Mouse (Mus musculus) induced T-regulatory cell, adult 2 months (primary cell): ENCODE measurements around the gene Bsn.

Experiments
- DNase-seq: peaks from one replicate; pipeline ENCODE4 v3.0.0-alpha.2; 2012; ENCODE audit warnings: low read depth

The Bsn gene

GRCm38 (mm10) chr9:108189787-108190679 is at the start of gene Bsn:
TSS of gene Bsn (minus strand) at chr9:108190384.
- peak; percentile 53 for DNase-seq

DNA sequence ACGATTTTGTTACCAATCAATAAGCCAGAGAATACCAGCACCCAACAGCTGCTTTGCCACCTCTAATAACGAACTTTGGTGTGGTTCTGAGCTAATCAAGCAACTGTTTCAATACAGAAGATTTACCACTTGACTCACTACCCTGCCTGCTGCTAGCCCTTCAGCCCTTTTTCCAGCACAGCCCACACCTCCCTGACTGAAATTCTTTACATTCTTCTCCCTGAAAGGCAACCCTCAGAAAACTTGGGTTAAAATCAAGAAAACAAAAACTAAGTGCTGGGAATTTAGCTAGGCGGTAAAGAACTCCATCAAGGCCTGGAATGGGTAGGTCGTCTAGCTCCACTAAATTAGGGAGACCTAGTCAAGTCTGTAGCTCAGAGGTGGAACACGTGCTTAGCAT is 49.8 kb upstream of the Bsn start:
- DNase-seq, result no peak

DNA sequence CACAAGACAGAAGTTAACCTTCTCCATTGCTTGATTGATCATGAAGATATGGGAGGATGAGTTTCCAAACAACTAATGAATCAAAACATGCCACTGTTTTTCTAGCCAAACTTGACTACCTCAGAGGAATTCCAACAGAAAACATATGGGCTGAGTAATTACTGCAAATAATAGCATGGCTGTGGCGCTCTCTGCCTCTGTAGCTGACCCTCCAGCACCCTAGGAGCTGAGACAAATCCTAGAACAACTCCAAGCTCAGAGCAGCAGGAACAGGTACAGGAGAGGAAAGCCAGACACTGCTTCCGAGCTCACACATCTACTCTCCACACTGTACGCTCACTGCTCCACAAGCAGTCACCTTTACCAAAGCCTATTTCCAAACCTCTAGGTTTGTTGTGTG is 48.6 kb upstream of the Bsn start:
- DNase-seq, result no peak

GRCm38 (mm10) chr9:108238402-108238801 is 48.2 kb upstream of the Bsn start:
- DNase-seq, result no peak

GRCm38 (mm10) chr9:108234682-108235081 is 44.5 kb upstream of the Bsn start:
- DNase-seq, result no peak

GRCm38 (mm10) chr9:108232908-108233307 is 42.7 kb upstream of the Bsn start:
- DNase-seq, result no peak

DNA sequence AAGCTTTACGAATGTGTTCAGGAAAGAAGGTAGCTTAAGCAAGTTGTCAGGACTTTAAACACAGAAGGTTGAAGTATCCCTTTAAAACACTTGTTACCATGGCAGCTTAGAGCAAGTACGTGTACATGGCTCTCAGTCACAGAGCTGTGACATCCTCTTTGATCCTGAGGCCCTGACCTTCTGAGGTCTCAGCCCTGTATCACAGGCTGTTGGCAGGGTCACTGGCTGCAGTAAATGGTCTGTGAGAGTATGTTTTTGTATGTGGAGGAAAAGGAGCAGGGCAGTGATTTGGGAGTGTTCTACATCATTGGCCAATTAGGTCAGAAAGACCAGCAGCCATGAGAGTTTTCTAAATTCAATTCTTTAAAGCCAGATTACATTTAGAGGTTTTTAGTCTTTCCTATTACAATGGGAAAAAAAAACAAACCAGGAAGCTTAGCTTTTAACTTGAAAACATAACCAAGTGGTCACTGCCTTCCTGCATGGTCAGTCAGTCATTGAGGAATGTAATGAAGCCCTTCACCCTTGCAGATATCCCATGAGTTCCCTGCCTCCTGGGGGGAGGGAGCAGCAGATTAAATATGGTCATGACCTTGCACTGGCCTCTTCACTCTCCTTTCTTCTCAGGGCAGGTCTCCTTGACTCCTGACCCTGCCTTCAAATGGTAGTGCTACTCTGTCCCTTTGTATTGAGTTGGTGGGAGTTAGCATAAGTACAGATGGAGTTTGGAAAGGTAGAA is 37.9 kb upstream of the Bsn start:
- DNase-seq, result no peak

GRCm38 (mm10) chr9:108225166-108225565 is 35.0 kb upstream of the Bsn start:
- DNase-seq, result no peak

GRCm38 (mm10) chr9:108223633-108224032 is 33.4 kb upstream of the Bsn start:
- no peak for DNase-seq

DNA sequence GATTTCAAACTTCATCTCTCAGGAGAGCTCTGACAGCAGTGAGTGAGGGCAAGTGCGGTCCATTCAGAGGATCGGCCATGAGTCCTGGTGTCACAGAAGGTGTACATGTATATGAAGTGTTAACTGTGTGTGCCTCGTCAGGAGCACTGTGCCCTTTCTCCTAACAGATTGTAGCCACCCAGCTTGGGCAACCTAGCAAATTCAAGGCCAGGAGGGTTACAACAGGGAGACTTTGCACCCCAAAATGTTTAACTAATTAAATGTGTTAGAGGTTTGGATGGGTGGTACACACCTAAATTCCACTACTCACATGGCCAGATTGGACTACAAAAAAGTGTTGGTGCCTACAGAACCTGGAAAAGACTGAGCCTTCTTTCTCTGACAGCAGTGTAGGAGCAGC is 31.4 kb upstream of the Bsn start:
- DNase-seq, result no peak

DNA sequence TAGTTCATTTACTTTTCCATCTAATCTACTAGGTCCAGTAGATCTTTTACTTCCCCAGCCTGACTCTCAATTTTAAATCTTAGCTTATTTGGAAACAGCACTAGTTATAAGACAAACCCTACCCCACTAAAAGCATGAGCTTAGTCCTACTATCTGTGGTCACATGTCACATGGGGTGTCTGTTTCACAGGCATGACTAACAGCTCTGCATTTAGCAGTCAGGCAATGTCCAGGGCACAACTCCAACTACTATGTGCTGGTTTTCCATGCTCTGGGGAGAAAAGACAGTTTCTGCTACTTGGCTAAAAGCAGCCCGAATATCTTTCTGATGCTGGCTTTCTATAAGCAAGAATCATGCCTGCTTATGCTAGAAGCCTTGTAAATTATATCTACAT is 30.2 kb upstream of the Bsn start:
- DNase-seq, result no peak

- DNase-seq, result no peak
These were observed 29.7 kb upstream of the Bsn start for GRCm38 (mm10) chr9:108219766-108220379.

GRCm38 (mm10) chr9:108217936-108218543 is 27.9 kb upstream of the Bsn start:
- no peak for DNase-seq

GRCm38 (mm10) chr9:108217406-108217805 is 27.2 kb upstream of the Bsn start:
- no peak for DNase-seq

DNA sequence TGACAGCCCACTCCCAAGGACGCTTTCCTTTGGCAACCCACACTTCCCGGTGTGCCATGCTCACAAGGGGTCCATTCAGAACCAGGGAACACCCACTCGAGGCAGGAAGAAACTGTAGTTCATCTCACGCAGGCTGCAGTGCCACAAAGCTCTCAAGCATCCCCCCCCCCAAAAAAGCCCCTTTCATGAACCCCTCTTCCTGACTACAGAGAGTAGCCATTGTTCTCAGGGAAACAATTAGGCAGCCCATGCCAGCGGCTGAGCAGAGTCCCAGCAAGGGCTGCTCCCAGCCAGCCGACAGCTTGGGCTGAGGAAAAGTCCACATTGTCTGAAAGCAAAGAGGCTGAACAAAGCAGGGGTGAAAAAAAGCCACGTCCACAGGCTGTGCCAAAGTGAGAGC is 22.9 kb upstream of the Bsn start:
- DNase-seq, result no peak

DNA sequence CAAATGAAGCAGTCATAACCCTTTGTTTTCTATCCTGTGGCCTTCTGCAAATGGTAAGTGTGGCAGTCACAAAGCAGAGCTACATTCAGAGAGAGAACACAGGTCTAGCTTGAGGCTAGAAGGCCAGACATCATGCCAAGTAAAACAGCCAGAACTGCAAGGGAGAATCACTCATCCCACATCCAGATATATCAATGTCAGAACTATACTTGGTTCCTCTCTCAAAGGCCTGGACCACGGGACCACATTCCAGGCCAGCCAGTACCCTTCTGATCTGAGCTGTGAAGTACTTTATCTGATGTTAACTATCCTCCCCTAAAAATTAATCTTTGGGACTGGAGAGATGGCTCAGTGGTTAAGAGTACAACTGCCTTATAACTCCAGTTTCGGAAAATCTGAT is 22.2 kb upstream of the Bsn start:
- no peak for DNase-seq

DNA sequence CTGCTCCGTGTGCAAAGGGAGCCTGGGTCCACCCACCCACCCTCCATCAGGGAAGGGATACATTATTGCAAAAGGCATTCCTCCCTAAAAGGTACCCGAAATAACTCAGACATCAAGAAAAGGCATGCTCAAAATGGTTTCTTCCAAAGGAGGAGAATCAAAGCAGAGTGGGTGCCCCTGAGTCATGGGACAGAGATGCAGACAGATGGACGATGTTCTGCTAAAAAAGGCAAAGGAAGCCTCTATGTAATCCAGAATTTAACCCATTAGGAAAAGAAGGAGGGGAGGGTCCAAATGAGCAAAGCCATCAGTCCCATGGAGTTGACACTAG is 15.4 kb upstream of the Bsn start:
- DNase-seq, result no peak

DNA sequence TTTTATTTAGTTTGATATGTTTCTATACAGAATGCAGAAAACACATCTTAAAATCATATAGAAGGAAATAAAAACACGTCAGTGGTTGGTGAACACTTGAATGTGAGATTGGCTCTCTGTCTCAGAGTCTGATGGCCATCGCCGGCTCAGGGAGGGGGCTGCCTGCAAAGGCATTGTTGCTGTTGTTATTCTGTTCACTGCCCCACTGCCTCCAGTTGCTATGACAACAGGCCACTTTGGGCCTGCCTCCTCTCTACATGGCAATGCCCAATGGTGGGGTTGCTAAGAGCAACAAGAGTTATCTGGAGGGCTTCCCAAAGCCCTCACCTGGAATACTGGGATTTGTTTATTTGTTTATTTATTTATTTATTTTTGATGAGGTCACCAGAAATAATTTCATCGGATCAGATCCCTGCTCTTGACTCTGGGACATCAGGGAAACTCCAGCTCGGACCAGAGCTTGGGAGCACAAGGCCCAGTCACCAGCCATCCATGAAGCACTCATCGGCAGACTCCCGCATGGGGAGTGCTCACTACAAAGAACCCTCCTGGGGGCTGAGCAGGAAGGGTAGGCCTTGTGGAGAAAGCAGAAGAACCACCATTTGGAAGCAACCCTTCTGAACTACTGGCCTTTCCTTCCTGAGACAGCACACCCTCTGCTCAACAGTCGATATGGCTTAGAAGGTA is 14.8 kb upstream of the Bsn start:
- DNase-seq, result no peak

GRCm38 (mm10) chr9:108203015-108203414 is 12.8 kb upstream of the Bsn start:
- DNase-seq, result peak; percentile 95

GRCm38 (mm10) chr9:108202169-108202568 is 12.0 kb upstream of the Bsn start:
- DNase-seq, result peak; percentile 71

GRCm38 (mm10) chr9:108201160-108201559 is 11.0 kb upstream of the Bsn start:
- peak; percentile 97 for DNase-seq

DNA sequence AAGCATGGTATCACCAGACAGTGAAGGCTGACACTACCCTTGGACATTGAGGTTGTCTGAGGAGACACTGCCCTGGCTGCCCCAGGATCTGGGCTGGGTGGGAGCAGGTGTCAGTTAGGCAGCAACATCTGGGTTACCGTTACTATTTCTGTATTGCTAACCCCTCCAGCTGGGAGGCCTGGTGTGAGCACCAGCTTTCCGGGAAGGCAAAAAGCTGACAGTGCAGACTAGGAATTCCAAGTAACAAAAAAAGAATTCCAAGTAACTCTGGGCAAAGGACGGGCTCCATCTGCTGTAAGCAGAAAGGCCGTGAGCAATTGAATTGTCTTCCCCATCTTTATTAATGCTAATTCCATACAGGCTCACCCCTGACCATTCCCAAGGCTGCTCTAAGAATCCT is 8.4 kb upstream of the Bsn start:
- DNase-seq, result no peak
